Mouse (Mus musculus): ENCODE results near the gene Rab3a. TPM values are rescaled to one million over a fixed set of nuclear protein-coding genes. Genes with fewer than 3 reads are reported as not detected.
A peak's percentile ranks its signal among the peaks of the same experiment; 100 is the strongest.

The Rab3a gene
- polyA plus RNA-seq, 1 experiment from 2014 or later = 11.2 TPM

DNA sequence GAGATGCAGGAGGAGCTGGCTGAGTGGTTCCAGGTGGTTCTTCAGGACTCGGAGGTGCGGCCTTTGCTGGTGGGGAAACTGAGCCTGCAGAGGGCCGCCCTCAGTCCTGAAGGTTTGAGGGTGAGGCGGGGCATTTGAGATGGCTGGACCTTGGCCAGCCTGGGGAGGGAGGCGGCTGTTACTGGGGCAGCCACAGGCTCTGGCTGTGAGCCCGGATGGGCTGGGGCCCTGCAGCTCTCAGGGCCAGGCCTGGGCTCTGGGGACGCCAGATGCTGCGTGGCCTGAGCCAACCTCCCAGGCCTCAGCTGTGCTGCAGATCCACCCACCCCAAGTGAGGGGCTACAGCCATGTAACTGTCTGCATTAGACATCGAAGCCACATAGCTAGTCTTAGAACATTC lies 19.4 kb downstream of the Rab3a start:
- DNase-seq (ENCODE audit: low spot score) = no peak
- Histone ChIP-seq H3K4me3 (peak overlapping the region; percentile 22; the same call in 1 of the 2 replicates), H3K4me1 (peaks cover 44% of the 10 kb centered on the region), H3K9me3 (no peaks in the 10 kb centered on the region), H3K36me3 (peaks cover 60% of the 10 kb centered on the region), H3K27me3 (ENCODE audit: insufficient read depth, poor library complexity, severe bottlenecking) (peaks cover 11% of the 10 kb centered on the region; the same call in 1 of the 2 replicates), H3K27ac (no peak overlapping the region)
- WGBS = 75% methylated on average over 9 of the region's 9 CpGs

DNA sequence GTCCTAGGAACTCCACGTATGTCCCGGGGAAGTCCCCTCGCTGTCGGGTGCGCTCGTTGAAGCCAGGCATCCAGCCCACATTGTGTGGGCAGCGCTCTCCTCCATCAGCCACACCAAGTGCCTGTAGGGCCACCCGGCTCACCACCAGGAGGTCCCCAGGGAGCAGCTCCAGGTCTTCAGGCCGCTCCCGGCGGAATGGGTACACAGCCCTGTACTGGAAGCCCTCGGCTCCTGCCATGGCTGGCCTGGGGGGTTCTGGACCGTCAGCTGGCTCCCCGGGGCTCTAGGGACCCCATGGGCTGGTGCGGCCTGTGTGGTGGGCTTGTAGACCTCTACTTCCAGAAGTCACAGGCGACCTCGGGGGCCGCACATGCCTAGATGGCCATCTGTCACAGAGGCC lies 20.3 kb downstream of the Rab3a start:
- H3K4me1 ChIP-seq = peaks cover 44% of the 10 kb centered on the region
- peaks cover 62% of the 10 kb centered on the region for H3K36me3 ChIP-seq
- 93% methylated on average over 18 of the region's 18 CpGs for WGBS
- no peak for DNase-seq (ENCODE audit: low spot score)
- no peaks in the 10 kb centered on the region for H3K9me3 ChIP-seq
- peak overlapping the region; percentile 23; the same call in 1 of the 2 replicates for H3K27ac ChIP-seq
- peaks cover 11% of the 10 kb centered on the region; the same call in 1 of the 2 replicates for H3K27me3 ChIP-seq (ENCODE audit: insufficient read depth, poor library complexity, severe bottlenecking)
- no peak overlapping the region for H3K4me3 ChIP-seq

DNA sequence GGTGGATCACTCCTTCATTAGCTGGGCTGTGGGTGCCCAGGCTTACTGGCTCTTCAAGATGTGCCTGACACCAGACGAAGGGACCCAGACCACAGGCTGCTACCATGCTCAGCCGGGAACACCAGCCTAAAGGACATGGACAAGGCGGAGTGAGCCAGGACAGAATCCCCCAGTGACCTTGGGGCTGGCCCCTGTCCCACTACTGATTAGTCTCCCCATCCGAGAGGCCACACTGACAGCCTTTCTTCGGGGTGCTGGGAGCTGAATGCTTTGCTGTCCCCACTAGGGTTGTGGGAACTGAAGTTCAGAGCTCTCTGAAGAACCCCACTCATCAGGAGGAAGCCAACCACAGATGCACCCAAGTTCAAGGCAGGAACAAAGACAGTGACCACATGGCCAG lies 20.7 kb downstream of the Rab3a start:
- H3K27me3 ChIP-seq (ENCODE audit: insufficient read depth, poor library complexity, severe bottlenecking) = peaks cover 11% of the 10 kb centered on the region; the same call in 1 of the 2 replicates
- WGBS = 86% methylated on average over 5 of the region's 5 CpGs
- peaks cover 64% of the 10 kb centered on the region for H3K36me3 ChIP-seq
- peaks cover 47% of the 10 kb centered on the region for H3K4me1 ChIP-seq
- no peaks in the 10 kb centered on the region for H3K9me3 ChIP-seq
- peak overlapping the region; percentile 96; the same call in 1 of the 2 replicates for H3K27ac ChIP-seq
- DNase-seq (ENCODE audit: low spot score) = no peak
- peak overlapping the region; percentile 88; the same call in 1 of the 2 replicates for H3K4me3 ChIP-seq

DNA sequence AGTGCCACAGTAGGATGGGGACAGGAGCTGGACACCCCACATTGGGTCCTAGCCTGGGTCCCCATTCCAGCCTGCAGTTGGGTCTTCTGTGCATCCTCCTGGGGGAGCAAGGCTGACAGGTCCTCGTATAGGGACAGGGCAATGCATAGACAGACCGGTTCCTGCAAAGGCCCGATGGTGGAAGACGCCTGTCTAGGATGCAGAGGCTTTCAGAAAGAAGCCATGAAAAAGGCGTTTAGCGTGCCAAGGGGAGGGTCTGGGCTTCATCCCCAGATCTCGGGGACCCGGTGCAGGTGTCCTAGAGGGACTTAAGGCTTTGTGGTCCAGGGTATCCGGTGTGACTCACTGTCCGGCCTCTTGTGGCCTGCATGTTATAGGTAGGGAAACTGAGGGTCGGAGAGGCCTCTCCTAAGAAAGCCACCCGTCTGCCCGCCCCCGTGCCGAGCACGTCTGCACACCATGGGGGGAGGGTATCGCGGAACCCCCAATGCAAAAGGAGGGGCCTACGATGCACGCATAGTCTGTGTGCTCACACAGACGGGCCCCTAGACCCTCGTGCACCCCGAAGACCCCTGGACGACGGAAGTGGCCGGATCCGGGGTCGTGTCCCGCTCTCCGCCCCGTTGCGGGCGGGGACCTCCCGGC lies 21.5 kb downstream of the Rab3a start:
- Histone ChIP-seq H3K4me3 (peak overlapping the region; percentile 88), H3K36me3 (peaks cover 64% of the 10 kb centered on the region), H3K4me1 (peaks cover 47% of the 10 kb centered on the region), H3K27me3 (ENCODE audit: insufficient read depth, poor library complexity, severe bottlenecking) (peaks cover 4% of the 10 kb centered on the region; the same call in 1 of the 2 replicates), H3K27ac (peak overlapping the region; percentile 96), H3K9me3 (no peaks in the 10 kb centered on the region)
- DNase-seq (ENCODE audit: low spot score) = no peak
- 4% methylated on average over 34 of the region's 34 CpGs for WGBS

DNA sequence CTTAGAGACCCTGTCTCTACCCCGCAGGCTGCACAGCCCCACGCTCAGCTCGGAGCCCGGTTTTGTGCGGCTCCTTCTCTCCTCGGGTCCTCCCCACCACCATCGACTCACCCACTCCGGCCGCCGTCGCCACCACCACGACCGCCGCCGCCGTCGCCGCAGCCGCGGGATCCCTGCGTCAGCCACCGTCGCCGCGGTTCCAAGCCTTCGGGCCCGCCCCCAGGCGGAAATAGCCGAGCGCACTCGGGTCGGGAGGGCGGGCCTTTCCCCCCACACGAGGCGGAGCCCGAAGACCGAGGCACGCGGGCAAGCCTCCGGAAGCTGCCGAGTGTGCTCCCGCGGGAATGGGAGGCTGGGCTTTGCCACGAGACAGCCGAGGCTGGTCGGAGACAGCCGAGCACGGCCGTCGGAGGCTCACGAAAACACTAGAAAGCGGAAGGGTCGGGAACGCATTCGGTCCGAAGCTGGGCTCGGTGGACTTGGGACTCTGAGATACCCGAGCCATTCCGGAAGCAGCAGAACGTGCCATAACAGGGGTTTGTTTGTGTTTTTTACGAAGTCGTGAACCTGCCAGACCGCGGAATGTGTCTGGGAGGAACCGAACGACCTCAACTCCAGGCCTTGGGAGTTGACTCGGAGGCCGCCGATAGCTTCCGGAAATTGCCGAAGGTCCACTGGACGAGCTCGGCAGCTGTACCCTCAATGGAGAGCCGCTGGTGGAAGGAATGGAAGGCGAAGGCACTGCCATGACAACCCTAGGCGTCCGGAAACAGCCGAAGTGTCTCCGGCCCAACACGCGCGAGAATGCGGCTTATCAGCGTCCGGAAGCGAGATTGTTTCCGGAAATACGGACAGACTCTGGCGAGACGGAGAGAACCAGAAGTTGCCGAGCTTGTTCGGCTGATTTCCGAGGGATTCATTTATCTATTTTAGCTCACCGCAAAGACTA lies 22.3 kb downstream of the Rab3a start, which contains the start of gene Pik3r2:
Gene Pik3r2, minus strand, starts transcription at position 218 of the 949 bp plus-strand sequence.
- peak; percentile 99 for DNase-seq (ENCODE audit: low spot score)
- Histone ChIP-seq H3K27ac (peak within 1 kb of the TSS; percentile 96), H3K4me3 (peak within 1 kb of the TSS; percentile 88), H3K9me3 (no peaks in the 10 kb centered on the region), H3K27me3 (ENCODE audit: insufficient read depth, poor library complexity, severe bottlenecking) (peaks cover under 1% of the 10 kb centered on the region; the same call in 1 of the 2 replicates), H3K4me1 (peaks cover 47% of the 10 kb centered on the region), H3K36me3 (peaks cover 64% of the 10 kb centered on the region)
- WGBS = under 1% methylated on average over 94 of the region's 94 CpGs

DNA sequence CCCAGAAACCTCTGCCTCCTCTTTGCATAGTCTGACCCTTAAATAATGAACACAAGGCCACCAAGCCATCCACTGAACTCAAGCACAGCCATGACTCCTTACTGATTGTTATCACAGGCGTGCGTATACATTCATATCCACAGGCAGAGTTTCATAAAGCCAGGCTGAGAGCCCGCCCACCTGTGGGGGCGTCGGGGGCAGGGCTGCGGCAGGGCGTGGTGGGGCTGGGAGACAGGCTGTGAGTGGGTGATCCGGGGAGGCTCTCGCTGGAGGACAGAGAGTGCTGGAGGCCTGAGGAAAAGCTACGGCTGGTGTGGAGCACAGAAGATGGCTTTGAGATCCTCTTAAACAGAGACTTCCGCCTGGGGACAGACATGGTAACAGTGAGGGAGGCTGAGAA lies 25.6 kb downstream of the Rab3a start:
- no peak for DNase-seq (ENCODE audit: low spot score)
- Histone ChIP-seq H3K27ac (no peak overlapping the region), H3K9me3 (no peaks in the 10 kb centered on the region), H3K27me3 (ENCODE audit: insufficient read depth, poor library complexity, severe bottlenecking) (no peaks in the 10 kb centered on the region), H3K4me1 (peaks cover 33% of the 10 kb centered on the region), H3K36me3 (peaks cover 61% of the 10 kb centered on the region), H3K4me3 (no peak overlapping the region)
- 69% methylated on average over 11 of the region's 11 CpGs for WGBS

DNA sequence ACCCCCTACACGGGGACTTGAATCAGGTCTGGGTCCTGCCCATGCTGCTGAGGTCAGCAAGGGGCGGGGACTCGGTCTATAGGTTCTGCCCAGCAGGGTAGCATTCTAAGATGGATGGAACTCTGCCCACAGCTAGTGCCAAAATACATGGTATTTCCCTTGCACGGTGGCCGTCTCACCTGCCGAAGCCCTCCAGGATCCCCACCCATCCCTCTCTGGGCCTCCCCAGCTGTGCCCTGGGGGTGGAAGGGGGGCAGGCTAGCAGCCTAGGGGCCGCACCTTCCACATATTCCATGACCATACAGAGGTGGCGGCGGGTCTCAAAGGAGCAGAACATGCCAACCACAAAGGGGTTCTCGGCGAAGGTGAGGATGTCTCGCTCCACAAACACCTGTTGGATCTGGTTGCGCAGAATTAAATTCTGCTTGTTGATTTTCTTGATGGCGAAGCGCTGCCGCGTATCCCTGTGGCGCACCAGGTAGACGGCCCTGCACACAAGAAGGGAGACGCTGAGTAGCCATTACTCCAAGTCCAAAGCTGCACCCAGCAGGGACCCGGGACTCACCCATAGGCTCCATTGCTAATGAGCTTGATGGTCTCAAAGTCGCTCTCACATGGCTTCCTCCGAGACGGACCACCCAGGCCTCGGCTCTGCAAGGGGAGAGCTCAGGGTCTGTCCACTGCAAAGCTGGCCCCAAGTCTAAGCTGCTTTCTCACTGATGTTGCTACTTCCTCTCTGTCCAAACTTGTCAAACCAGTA lies 32.0 kb downstream of the Rab3a start:
- Histone ChIP-seq H3K9me3 (no peaks in the 10 kb centered on the region), H3K36me3 (peaks cover 51% of the 10 kb centered on the region), H3K27me3 (ENCODE audit: insufficient read depth, poor library complexity, severe bottlenecking) (peaks cover 20% of the 10 kb centered on the region; the same call in 1 of the 2 replicates), H3K27ac (no peak overlapping the region), H3K4me1 (peaks cover 44% of the 10 kb centered on the region), H3K4me3 (no peak overlapping the region)
- WGBS = 88% methylated on average over 25 of the region's 25 CpGs
- no peak for DNase-seq (ENCODE audit: low spot score)

DNA sequence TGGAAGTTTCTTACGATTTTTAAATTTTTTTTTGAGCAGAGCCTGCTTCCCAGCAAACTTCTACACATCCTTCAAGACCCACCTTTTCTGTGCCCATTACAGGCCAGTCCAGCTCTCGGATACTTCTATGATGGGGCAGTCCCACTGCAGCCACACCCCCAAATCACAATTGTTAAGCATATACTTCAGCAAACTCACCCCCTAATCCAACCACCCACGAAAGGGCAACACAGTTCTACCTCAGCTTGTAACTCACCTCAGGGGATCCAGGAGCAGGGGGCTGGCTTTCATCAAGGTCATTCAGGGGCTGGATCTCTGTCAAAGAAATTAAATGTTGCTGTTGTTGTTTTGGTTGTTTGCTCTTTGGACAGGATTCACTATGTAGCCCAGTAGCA lies 32.6 kb downstream of the Rab3a start:
- Histone ChIP-seq H3K4me1 (peaks cover 50% of the 10 kb centered on the region), H3K36me3 (peaks cover 45% of the 10 kb centered on the region), H3K9me3 (no peaks in the 10 kb centered on the region), H3K27me3 (ENCODE audit: insufficient read depth, poor library complexity, severe bottlenecking) (peaks cover 20% of the 10 kb centered on the region; the same call in 1 of the 2 replicates), H3K4me3 (peak overlapping the region; percentile 48; the same call in 1 of the 2 replicates), H3K27ac (no peak overlapping the region)
- DNase-seq (ENCODE audit: low spot score) = no peak
- WGBS = 83% methylated on average over 3 of the region's 3 CpGs

DNA sequence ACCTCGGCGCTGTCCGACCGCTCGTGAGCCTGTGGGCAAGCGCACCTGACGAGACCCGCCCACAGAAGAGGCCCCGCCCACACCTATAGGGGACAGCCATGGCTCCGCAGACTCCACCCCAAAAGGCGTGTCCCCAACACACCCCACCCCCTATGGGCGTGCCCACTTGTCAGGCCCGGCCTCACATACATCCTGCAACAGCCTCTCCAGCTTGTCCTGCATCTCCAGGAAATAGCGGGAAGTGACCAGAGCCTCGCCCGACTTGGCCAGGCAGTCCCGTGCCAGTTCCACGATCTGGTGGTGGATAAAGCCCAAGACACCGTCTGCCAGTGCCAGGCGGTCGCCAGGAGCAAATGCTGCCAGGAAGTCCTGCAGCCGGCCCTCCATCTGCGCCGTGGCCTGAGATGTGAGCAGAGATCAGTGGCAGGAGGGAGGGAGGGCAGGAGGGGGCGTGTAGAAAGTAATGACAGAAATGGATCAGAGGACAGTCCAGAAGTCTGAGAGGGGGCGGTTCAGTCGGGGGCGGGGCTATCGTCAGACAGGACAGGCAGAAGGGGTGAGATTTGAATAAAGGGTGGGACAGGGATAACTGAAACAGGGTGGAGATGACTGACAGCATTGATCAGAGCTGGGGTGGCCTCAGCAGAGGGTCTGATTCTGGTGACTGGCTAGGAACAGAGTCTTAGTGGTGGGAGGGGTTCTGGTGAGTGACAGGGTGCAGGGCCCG lies 33.6 kb downstream of the Rab3a start:
- H3K27me3 ChIP-seq (ENCODE audit: insufficient read depth, poor library complexity, severe bottlenecking) = peaks cover 25% of the 10 kb centered on the region; the same call in 1 of the 2 replicates
- H3K9me3 ChIP-seq = no peaks in the 10 kb centered on the region
- peaks cover 38% of the 10 kb centered on the region for H3K36me3 ChIP-seq
- peak overlapping the region; percentile 13 for H3K27ac ChIP-seq
- DNase-seq (ENCODE audit: low spot score) = peak; percentile 97
- WGBS = 8% methylated on average over 30 of the region's 30 CpGs
- H3K4me3 ChIP-seq = peak overlapping the region; percentile 48
- H3K4me1 ChIP-seq = peaks cover 59% of the 10 kb centered on the region

DNA sequence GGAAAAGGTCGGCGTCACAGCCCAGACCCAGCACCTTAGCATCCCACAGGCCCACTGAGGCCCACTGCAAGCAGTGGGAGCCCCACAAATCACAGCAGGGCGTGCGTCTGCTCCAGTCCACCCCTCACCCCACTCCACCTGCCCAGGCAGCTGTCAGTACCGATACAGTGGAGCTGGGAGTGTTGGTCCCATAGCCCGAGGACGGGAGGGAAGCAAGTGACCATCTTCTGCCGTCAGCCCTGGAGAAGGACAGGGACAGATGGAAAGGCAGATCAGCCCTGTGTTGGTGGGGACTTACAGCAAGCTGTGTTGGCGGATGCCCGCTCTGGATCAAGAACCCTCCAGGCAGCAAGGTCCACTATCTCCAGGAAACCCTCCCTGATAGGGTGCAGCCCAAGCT lies 34.6 kb downstream of the Rab3a start:
- H3K27ac ChIP-seq = peak overlapping the region; percentile 50; the same call in 1 of the 2 replicates
- H3K36me3 ChIP-seq = peaks cover 28% of the 10 kb centered on the region
- WGBS = 71% methylated on average over 10 of the region's 10 CpGs
- peaks cover 34% of the 10 kb centered on the region for H3K27me3 ChIP-seq (ENCODE audit: insufficient read depth, poor library complexity, severe bottlenecking)
- no peak for DNase-seq (ENCODE audit: low spot score)
- peak overlapping the region; percentile 48 for H3K4me3 ChIP-seq
- peaks cover 61% of the 10 kb centered on the region for H3K4me1 ChIP-seq
- H3K9me3 ChIP-seq = no peaks in the 10 kb centered on the region

DNA sequence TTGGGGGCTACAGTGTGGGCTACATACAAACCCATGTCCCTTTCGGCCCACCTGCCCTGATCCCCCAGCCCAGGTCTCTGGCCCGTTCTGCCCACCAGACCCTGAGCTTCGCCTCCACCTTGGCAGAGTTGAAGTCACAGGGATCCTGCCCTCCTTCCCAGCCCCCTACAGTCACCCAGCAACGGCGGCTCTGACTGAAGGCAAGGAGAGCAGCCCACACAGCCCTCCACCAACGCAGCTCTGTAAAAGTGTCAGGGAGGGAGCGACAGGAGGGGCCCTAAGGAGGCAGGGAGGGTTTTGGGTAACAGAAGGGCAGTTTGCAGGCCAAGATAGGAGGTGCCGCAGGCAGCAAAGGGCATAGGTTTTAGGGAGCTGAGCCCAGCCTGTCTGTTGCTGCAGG lies 36.4 kb downstream of the Rab3a start:
- WGBS = 68% methylated on average over 8 of the region's 8 CpGs
- Histone ChIP-seq H3K4me1 (peaks cover 60% of the 10 kb centered on the region), H3K4me3 (peak overlapping the region; percentile 77)

DNA sequence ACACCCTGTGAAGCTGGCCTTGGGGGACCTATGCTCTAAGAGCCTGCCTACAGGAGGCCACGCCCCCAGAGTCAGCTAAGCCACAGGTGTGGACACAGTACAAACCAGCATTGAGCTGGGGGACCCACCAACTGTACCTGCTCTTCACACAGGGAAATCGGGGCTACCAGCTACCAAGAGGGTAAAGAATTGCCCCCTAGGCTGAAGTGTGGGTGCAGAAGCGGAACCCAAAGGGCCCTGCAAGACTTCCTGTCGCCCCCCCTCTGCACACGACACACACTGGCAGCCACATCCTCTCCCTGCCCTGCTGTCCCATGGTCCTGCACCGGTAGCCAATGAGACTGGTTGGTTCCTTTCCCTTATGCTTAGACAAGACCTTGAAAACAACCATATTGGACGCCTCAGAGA lies 36.8 kb downstream of the Rab3a start:
- no peak for DNase-seq (ENCODE audit: low spot score)
- H3K27ac ChIP-seq = peak overlapping the region; percentile 92
- no peaks in the 10 kb centered on the region for H3K9me3 ChIP-seq
- peaks cover 7% of the 10 kb centered on the region for H3K36me3 ChIP-seq
- H3K27me3 ChIP-seq (ENCODE audit: insufficient read depth, poor library complexity, severe bottlenecking) = peaks cover 55% of the 10 kb centered on the region
- H3K4me1 ChIP-seq = peaks cover 55% of the 10 kb centered on the region
- H3K4me3 ChIP-seq = peak overlapping the region; percentile 77
- WGBS = 78% methylated on average over 7 of the region's 7 CpGs

More for the DNA sequence above, 36.4 kb downstream of the Rab3a start:
- no peak for DNase-seq (ENCODE audit: low spot score)
- Histone ChIP-seq H3K36me3 (peaks cover 11% of the 10 kb centered on the region), H3K27ac (peak overlapping the region; percentile 92), H3K9me3 (no peaks in the 10 kb centered on the region), H3K27me3 (ENCODE audit: insufficient read depth, poor library complexity, severe bottlenecking) (peaks cover 50% of the 10 kb centered on the region)

All from heart, embryonic 10.5 days (tissue).